Mouse (Mus musculus) testis, postnatal 14 days (tissue): ENCODE results near the gene Osbpl2.

Experiments used
- DNase-seq: peaks from one replicate; pipeline ENCODE4 v3.0.0; 2021; ENCODE audit warnings: low spot score

The Osbpl2 gene

GRCm38 (mm10) chr2:180202805-180203204 lies 83.7 kb downstream of the Osbpl2 start:
- no peak for DNase-seq

GRCm38 (mm10) chr2:180204501-180204900 lies 85.4 kb downstream of the Osbpl2 start:
- DNase-seq: no peak

- no peak for DNase-seq
These were observed 86.2 kb downstream of the Osbpl2 start for GRCm38 (mm10) chr2:180205083-180205955.

GRCm38 (mm10) chr2:180205956-180206280 lies 86.8 kb downstream of the Osbpl2 start:
- no peak for DNase-seq

- no peak for DNase-seq
These were observed 88.7 kb downstream of the Osbpl2 start for GRCm38 (mm10) chr2:180207840-180208239.

- DNase-seq: no peak
These were observed 89.9 kb downstream of the Osbpl2 start for GRCm38 (mm10) chr2:180208976-180209375.

- DNase-seq: no peak
These were observed 93.1 kb downstream of the Osbpl2 start for GRCm38 (mm10) chr2:180212255-180212654.
